ENCODE assay signal across 14 mouse cellular contexts in genomic region chr16:32853492-32854049, GRCm38 (mm10). TPM values are rescaled to one million over a fixed set of nuclear protein-coding genes. Genes with fewer than 3 reads are reported as not detected.
A peak's percentile ranks its signal among the peaks of the same experiment; 100 is the strongest.
DNase-seq lines count a peak whose midpoint lies in the region; ATAC-seq and TF ChIP-seq lines count a peak whose summit lies in the region.
"Had no signal": no experiment of that assay in that cellular context is flagged by ENCODE, and none has a peak within 500 bp of the region (broad histone marks: within the 10 kb centered on the region; RNA-seq: fewer than 3 reads in every experiment).

No protein-coding gene starts in this region.

- peaks cover 3% of the 10 kb centered on the region for H3K79me2 ChIP-seq in heart, adult 2 months (replicated peaks; ENCODE audit: control insufficient read depth, insufficient read depth, low read length)

- H3K4me1 ChIP-seq in forebrain, postnatal 0 days (ENCODE audit: insufficient read depth), result peaks cover 11% of the 10 kb centered on the region
- H3K4me1 ChIP-seq in forebrain, embryonic 12.5 days, result peaks cover 5% of the 10 kb centered on the region
- H3K4me1 ChIP-seq in lung, postnatal 0 days (ENCODE audit: insufficient read depth, low read depth, low read length), result peaks cover under 1% of the 10 kb centered on the region; the same call in 1 of the 2 replicates
- H3K4me1 ChIP-seq in heart, adult 2 months (ENCODE audit: control insufficient read depth, insufficient read depth, low read length), result peaks cover 13% of the 10 kb centered on the region
- H3K4me1 ChIP-seq in cerebellum, adult 2 months (ENCODE audit: control insufficient read depth, insufficient read depth, low read length), result no peaks in the 10 kb centered on the region
- H3K4me1 ChIP-seq: embryonic facial prominence, embryonic 12.5 days; midbrain, embryonic 15.5 days had no signal

- no peak overlapping the region for H3K9ac ChIP-seq in forebrain, postnatal 0 days
- no peak overlapping the region for H3K9ac ChIP-seq in forebrain, embryonic 12.5 days
- H3K9ac ChIP-seq in lung, postnatal 0 days (replicated peaks; ENCODE audit: low read depth), result no peak overlapping the region
- H3K9ac ChIP-seq in heart, adult 2 months (ENCODE audit: low read depth, low read length), result peak overlapping the region; percentile 60
- H3K9ac ChIP-seq: embryonic facial prominence, embryonic 12.5 days; midbrain, embryonic 15.5 days had no signal

- DNase-seq in forebrain, postnatal 0 days, result no peak
- DNase-seq in lung, postnatal 0 days (ENCODE audit: low spot score), result peak; percentile 17
- DNase-seq in lung, postnatal 4 days, result no peak
- peak; percentile 39 to 41 for DNase-seq in heart, adult 2 months
- DNase-seq in kidney, postnatal 36 days, result peak; percentile 18 to 29
- DNase-seq in cerebellum, adult 2 months, result no peak
- DNase-seq in urinary bladder, postnatal 25 days (ENCODE audit: low spot score), result no peak

- no peaks in the 10 kb centered on the region for H3K27me3 ChIP-seq in forebrain, postnatal 0 days (ENCODE audit: insufficient read depth, low read length)
- no peaks in the 10 kb centered on the region for H3K27me3 ChIP-seq in forebrain, embryonic 12.5 days
- no peaks in the 10 kb centered on the region for H3K27me3 ChIP-seq in lung, postnatal 0 days (replicated peaks; ENCODE audit: insufficient read depth, low read length)
- H3K27me3 ChIP-seq in heart, adult 2 months (ENCODE audit: control insufficient read depth, insufficient read depth, low read length), result no peaks in the 10 kb centered on the region
- no peaks in the 10 kb centered on the region for H3K27me3 ChIP-seq in cerebellum, adult 2 months (ENCODE audit: control insufficient read depth, insufficient read depth, low read length)
- H3K27me3 ChIP-seq: embryonic facial prominence, embryonic 12.5 days; midbrain, embryonic 15.5 days had no signal

- WGBS in forebrain, postnatal 0 days, result 48% methylated on average over 13 of the region's 13 CpGs
- 79% methylated on average over 13 of the region's 13 CpGs for WGBS in forebrain, embryonic 12.5 days
- 57% methylated on average over 13 of the region's 13 CpGs for WGBS in lung, postnatal 0 days
- WGBS in heart, adult 2 months, result 10% methylated on average over 13 of the region's 13 CpGs
- 86% methylated on average over 13 of the region's 13 CpGs for WGBS in cerebellum, adult 2 months

- TF ChIP-seq EP300 in lung, postnatal 0 days (IDR thresholded peaks at IDR 0.05), result no peak
- TF ChIP-seq EP300 in heart, adult 2 months (IDR thresholded peaks at IDR 0.05; ENCODE audit: insufficient read depth, low read depth, low read length), result no peak

- peak overlapping the region; percentile 42; the same call in 1 of the 2 replicates for H3K27ac ChIP-seq in forebrain, postnatal 0 days (ENCODE audit: low read depth, low read length)
- H3K27ac ChIP-seq in forebrain, embryonic 12.5 days, result no peak overlapping the region
- peak overlapping the region; percentile 44; the same call in 1 of the 2 replicates for H3K27ac ChIP-seq in lung, postnatal 0 days (ENCODE audit: low read length)
- peak overlapping the region; percentile 90 for H3K27ac ChIP-seq in heart, adult 2 months
- H3K27ac ChIP-seq in cerebellum, adult 2 months (ENCODE audit: insufficient read depth, low read length), result no peak overlapping the region
- H3K27ac ChIP-seq: embryonic facial prominence, embryonic 12.5 days; midbrain, embryonic 15.5 days had no signal

- H3K4me3 ChIP-seq in forebrain, postnatal 0 days (ENCODE audit: low read depth, low read length), result no peak overlapping the region
- H3K4me3 ChIP-seq in forebrain, embryonic 12.5 days (replicated peaks), result no peak overlapping the region
- no peak overlapping the region for H3K4me3 ChIP-seq in lung, postnatal 0 days (ENCODE audit: low read depth, low read length)
- peak overlapping the region; percentile 15; the same call in 1 of the 2 replicates for H3K4me3 ChIP-seq in heart, adult 2 months
- no peak overlapping the region for H3K4me3 ChIP-seq in cerebellum, adult 2 months (replicated peaks; ENCODE audit: insufficient read depth, low read depth, low read length)
- H3K4me3 ChIP-seq: embryonic facial prominence, embryonic 12.5 days; midbrain, embryonic 15.5 days had no signal

- ATAC-seq in forebrain, postnatal 0 days, result no peak
- no peak for ATAC-seq in forebrain, embryonic 12.5 days (ENCODE audit: low FRiP score)
- ATAC-seq in lung, postnatal 0 days, result no peak
- ATAC-seq: midbrain, embryonic 15.5 days had no signal

- no peaks in the 10 kb centered on the region for H3K9me3 ChIP-seq in forebrain, postnatal 0 days (ENCODE audit: low read length)
- H3K9me3 ChIP-seq in forebrain, embryonic 12.5 days, result no peaks in the 10 kb centered on the region
- H3K9me3 ChIP-seq in lung, postnatal 0 days (ENCODE audit: low read length), result no peaks in the 10 kb centered on the region
- H3K9me3 ChIP-seq: embryonic facial prominence, embryonic 12.5 days; midbrain, embryonic 15.5 days had no signal

- no peak overlapping the region for H3K4me2 ChIP-seq in forebrain, postnatal 0 days (ENCODE audit: low read depth)
- H3K4me2 ChIP-seq in forebrain, embryonic 12.5 days, result no peak overlapping the region
- no peak overlapping the region for H3K4me2 ChIP-seq in lung, postnatal 0 days (replicated peaks; ENCODE audit: low read depth, low read length)
- H3K4me2 ChIP-seq: embryonic facial prominence, embryonic 12.5 days; midbrain, embryonic 15.5 days had no signal

- intact Hi-C loops in heart, adult 2 months (cut with DNase I), result loop anchor here (5.0 kb wide), 1 partner anchor 41 kb away; the partner anchor contains the start of gene Smbd1

- peaks cover 18% of the 10 kb centered on the region for H3K36me3 ChIP-seq in forebrain, postnatal 0 days (ENCODE audit: insufficient read depth)
- H3K36me3 ChIP-seq in forebrain, embryonic 12.5 days (replicated peaks), result peaks cover 17% of the 10 kb centered on the region
- H3K36me3 ChIP-seq in lung, postnatal 0 days (ENCODE audit: insufficient read depth, low read length), result peaks cover 2% of the 10 kb centered on the region; the same call in 1 of the 2 replicates
- H3K36me3 ChIP-seq in heart, adult 2 months (ENCODE audit: control insufficient read depth, insufficient read depth, low read length), result peaks cover 19% of the 10 kb centered on the region

- no peak for TF ChIP-seq POLR2A in heart, adult 2 months (IDR thresholded peaks at IDR 0.05; ENCODE audit: insufficient read depth, low read depth, low read length)
- no peak for TF ChIP-seq POLR2A in cerebellum, adult 2 months (IDR thresholded peaks at IDR 0.05; ENCODE audit: borderline replicate concordance, insufficient read depth, low read length)

- TF ChIP-seq CTCF in forebrain, postnatal 0 days (IDR thresholded peaks at IDR 0.05; ENCODE audit: low read depth), result no peak
- no peak for TF ChIP-seq CTCF in lung, postnatal 0 days (IDR thresholded peaks at IDR 0.05)
- no peak for TF ChIP-seq CTCF in heart, adult 2 months (IDR thresholded peaks at IDR 0.05)
- no peak for TF ChIP-seq CTCF in cerebellum, adult 2 months (IDR thresholded peaks at IDR 0.05; ENCODE audit: borderline replicate concordance, insufficient read depth, low read depth, low read length)

RNA-seq across cellular contexts. Expression of gene Fyttd1, which starts 23.7 kb away (rescaled TPM):
- total RNA-seq in forebrain, postnatal 0 days (2014; rRNA removed), result 121 and 142 TPM in 2 replicates
- 119 and 129 TPM in 2 replicates for polyA plus RNA-seq in forebrain, postnatal 0 days (2015; fragmentation: Nextera tagmentation; extraction: Ambion mirVana)
- polyA plus RNA-seq in forebrain, embryonic 12.5 days (2016; fragmentation: Nextera tagmentation; extraction: Ambion mirVana), result 122 and 125 TPM in 2 replicates
- polyA plus RNA-seq in lung, postnatal 0 days (2015; fragmentation: Nextera tagmentation; extraction: Ambion mirVana), result 63.5 and 70.1 TPM in 2 replicates
- total RNA-seq in heart, adult 2 months (2021), result 100 to 1,000 TPM; 101 to 108 TPM
- polyA plus RNA-seq in heart, adult 2 months (2012; rRNA removed), result 13.4 and 22.5 TPM in 2 replicates
- 52.5 and 53.7 TPM in 2 replicates for polyA plus RNA-seq in cerebellum, adult 2 months (2012; rRNA removed)

RNA-seq across cellular contexts. Expression of gene Rubcn, which starts 24.0 kb away (rescaled TPM):
- total RNA-seq in forebrain, postnatal 0 days (2014; rRNA removed), result 70.9 and 81.0 TPM in 2 replicates
- polyA plus RNA-seq in forebrain, postnatal 0 days (2015; fragmentation: Nextera tagmentation; extraction: Ambion mirVana), result 20.2 and 25.7 TPM in 2 replicates
- polyA plus RNA-seq in forebrain, embryonic 12.5 days (2016; fragmentation: Nextera tagmentation; extraction: Ambion mirVana), result 26.5 and 27.4 TPM in 2 replicates
- 12.9 and 13.3 TPM in 2 replicates for polyA plus RNA-seq in lung, postnatal 0 days (2015; fragmentation: Nextera tagmentation; extraction: Ambion mirVana)
- 10 to 100 TPM; 27.6 to 30.0 TPM for total RNA-seq in heart, adult 2 months (2021)
- polyA plus RNA-seq in heart, adult 2 months (2012; rRNA removed), result 44.1 and 59.3 TPM in 2 replicates
- polyA plus RNA-seq in cerebellum, adult 2 months (2012; rRNA removed), result 71.9 and 73.4 TPM in 2 replicates

RNA-seq across cellular contexts. Expression of gene Smbd1, which starts 43.3 kb away (rescaled TPM):
- total RNA-seq in forebrain, postnatal 0 days (2014; rRNA removed), result not detected in 2 replicates
- polyA plus RNA-seq in forebrain, postnatal 0 days (2015; fragmentation: Nextera tagmentation; extraction: Ambion mirVana), result not detected in 2 replicates
- polyA plus RNA-seq in forebrain, embryonic 12.5 days (2016; fragmentation: Nextera tagmentation; extraction: Ambion mirVana), result not detected in 2 replicates
- polyA plus RNA-seq in lung, postnatal 0 days (2015; fragmentation: Nextera tagmentation; extraction: Ambion mirVana), result 2.1 and 3.0 TPM in 2 replicates
- not detected for total RNA-seq in heart, adult 2 months (2021)
- polyA plus RNA-seq in heart, adult 2 months (2012; rRNA removed), result not detected in 2 replicates
- not detected in 2 replicates for polyA plus RNA-seq in cerebellum, adult 2 months (2012; rRNA removed)
- total RNA-seq: hematopoietic stem cell, adult 5-6 weeks; left cerebral cortex, postnatal 25 days had no signal
- polyA plus RNA-seq: brain, embryonic 14.5 days; embryonic facial prominence, embryonic 12.5 days; midbrain, embryonic 15.5 days; stomach, embryonic 14.5 days had no signal

RNA-seq across cellular contexts. Expression of gene Muc20, which starts 56.3 kb away (rescaled TPM):
- total RNA-seq in forebrain, postnatal 0 days (2014; rRNA removed), result not detected in 2 replicates
- polyA plus RNA-seq in forebrain, postnatal 0 days (2015; fragmentation: Nextera tagmentation; extraction: Ambion mirVana), result not detected in 2 replicates
- not detected in 2 replicates for polyA plus RNA-seq in forebrain, embryonic 12.5 days (2016; fragmentation: Nextera tagmentation; extraction: Ambion mirVana)
- polyA plus RNA-seq in lung, postnatal 0 days (2015; fragmentation: Nextera tagmentation; extraction: Ambion mirVana), result 0.89 and 1.1 TPM in 2 replicates
- total RNA-seq in heart, adult 2 months (2021), result under 1 TPM; 0.30 to 0.47 TPM
- polyA plus RNA-seq in heart, adult 2 months (2012; rRNA removed), result 0.94 TPM in 1 of 2 replicates, not detected in the other
- not detected in 2 replicates for polyA plus RNA-seq in cerebellum, adult 2 months (2012; rRNA removed)
- total RNA-seq: hematopoietic stem cell, adult 5-6 weeks; left cerebral cortex, postnatal 25 days had no signal
- polyA plus RNA-seq: embryonic facial prominence, embryonic 12.5 days; midbrain, embryonic 15.5 days; stomach, embryonic 14.5 days had no signal

Comparison
In these comparisons a context has a peak if more than half of its experiments do, and no peak if none do; other contexts are left out.
1. DNase-seq: peak in lung, postnatal 0 days (single experiment), heart, adult 2 months (2 of 2) and kidney, postnatal 36 days (2 of 2); none in forebrain, postnatal 0 days (single experiment), lung, postnatal 4 days (0 of 2), cerebellum, adult 2 months (0 of 2) and urinary bladder, postnatal 25 days (single experiment).
2. H3K27ac ChIP-seq: peak in forebrain, postnatal 0 days (single experiment), lung, postnatal 0 days (single experiment) and heart, adult 2 months (single experiment); none in forebrain, embryonic 12.5 days (single experiment) and cerebellum, adult 2 months (single experiment).